Mouse (Mus musculus) gastrocnemius, adult 2 months (tissue): Measurements from ENCODE around the gene Tekt5. TPM values are rescaled to one million over a fixed set of nuclear protein-coding genes. Genes with fewer than 3 reads are reported as not detected.

Experiments used
- DNase-seq: peaks from one replicate; pipeline ENCODE4 v3.0.0; 2022
- H3K27ac ChIP-seq: fragments of 200-600 bp; 2 replicates; pipeline ENCODE4 v1.8.1; 2022; ENCODE audit warnings: mild to moderate bottlenecking
- H3K4me3 ChIP-seq: fragments of 200-600 bp; 2 replicates; pipeline ENCODE4 v1.8.1; 2022; ENCODE audit warnings: mild to moderate bottlenecking, moderate library complexity
- CTCF ChIP-seq: fragments of 200-600 bp; IDR thresholded peaks from 2 replicates; pipeline ENCODE4 v1.8.1; 2022; ENCODE audit warnings: antibody characterized with exemption, mild to moderate bottlenecking, moderate library complexity
- intact Hi-C: fragments of 180-260 bp; cut with DNase I; formaldehyde crosslinking; loops from one replicate; pipeline ENCODE4 v1.15.1; 2025
- total RNA-seq, 2 experiments: library from RNA; stranded (reverse); gene quantifications; 2 replicates each; pipeline ENCODE4 v1.2.3; 2021

Tekt5 gene
- total RNA-seq, 2 experiments from 2014 or later, result not detected

- Histone ChIP-seq H3K27ac (peak within 1 kb of the TSS; percentile 86), H3K4me3 (peak within 1 kb of the TSS; percentile 87)
- no peak for TF ChIP-seq CTCF
- DNase-seq, result peak; percentile 83
- intact Hi-C loops, result no loop called here
Observed at GRCm38 (mm10) chr16:10313646-10314088, 81.6 kb downstream of the Tekt5 start, which contains the start of gene Emp2. Gene Emp2, minus strand, starts transcription at chr16:10313968.

- TF ChIP-seq CTCF, result peak; percentile 41
- intact Hi-C loops, result no loop called here
- Histone ChIP-seq H3K27ac (peak overlapping the region; percentile 86), H3K4me3 (peak overlapping the region; percentile 87)
- peak; percentile 42 for DNase-seq
Observed at GRCm38 (mm10) chr16:10313226-10313625, 82.1 kb downstream of the Tekt5 start.

- intact Hi-C loops, result no loop called here
- H3K4me3 ChIP-seq, result no peak overlapping the region
- no peak for TF ChIP-seq CTCF
- H3K27ac ChIP-seq, result peak overlapping the region; percentile 24; the same call in 1 of the 2 replicates
- DNase-seq, result no peak
Observed at GRCm38 (mm10) chr16:10311989-10312388, 83.3 kb downstream of the Tekt5 start.

GRCm38 (mm10) chr16:10311086-10311485, 84.2 kb downstream of the Tekt5 start:
- intact Hi-C loops, result no loop called here
- TF ChIP-seq CTCF, result no peak
- Histone ChIP-seq H3K4me3 (0 out of 2 replicates have a peak overlapping the region, but pooled peaks have one; percentile 15), H3K27ac (peak overlapping the region; percentile 53)
- DNase-seq, result peak; percentile 51

GRCm38 (mm10) chr16:10310507-10310906, 84.8 kb downstream of the Tekt5 start:
- intact Hi-C loops, result no loop called here
- peak overlapping the region; percentile 53; the same call in 1 of the 2 replicates for H3K27ac ChIP-seq
- TF ChIP-seq CTCF, result no peak
- no peak for DNase-seq
- no peak overlapping the region for H3K4me3 ChIP-seq

Other genes with a start within 250 kb of the Tekt5 start
- not detected for gene Rpl39l, start 225.3 kb downstream of the Tekt5 start, total RNA-seq
- gene Atf7ip2, start 202.8 kb downstream of the Tekt5 start, total RNA-seq, result not detected
- gene Emp2, start 81.5 kb downstream of the Tekt5 start, total RNA-seq, result 1 to 10 TPM; 4.2 to 6.7 TPM
- 1 to 10 TPM; 6.2 to 6.3 TPM for gene Nubp1, start 16.5 kb upstream of the Tekt5 start, total RNA-seq
- gene Tvp23a, start 51.9 kb upstream of the Tekt5 start, total RNA-seq, result under 1 TPM in 1 of 2 experiments, not detected in 1; 0.11 TPM
- gene Ciita, start 84.6 kb upstream of the Tekt5 start, total RNA-seq, result under 1 TPM; 0.11 to 0.15 TPM
- gene Dexi, start 147.6 kb upstream of the Tekt5 start, total RNA-seq, result 10 to 100 TPM; 43.7 to 43.9 TPM
- gene Clec16a, start 149.8 kb upstream of the Tekt5 start, total RNA-seq, result 10 to 100 TPM; 60.6 to 72.7 TPM